Mouse (Mus musculus): Measurements from ENCODE around the gene Apoc3. TPM values are rescaled to one million over a fixed set of nuclear protein-coding genes. Genes with fewer than 3 reads are reported as not detected.

Gene Apoc3
- total and polyA plus RNA-seq, 3 experiments: not detected

DNA sequence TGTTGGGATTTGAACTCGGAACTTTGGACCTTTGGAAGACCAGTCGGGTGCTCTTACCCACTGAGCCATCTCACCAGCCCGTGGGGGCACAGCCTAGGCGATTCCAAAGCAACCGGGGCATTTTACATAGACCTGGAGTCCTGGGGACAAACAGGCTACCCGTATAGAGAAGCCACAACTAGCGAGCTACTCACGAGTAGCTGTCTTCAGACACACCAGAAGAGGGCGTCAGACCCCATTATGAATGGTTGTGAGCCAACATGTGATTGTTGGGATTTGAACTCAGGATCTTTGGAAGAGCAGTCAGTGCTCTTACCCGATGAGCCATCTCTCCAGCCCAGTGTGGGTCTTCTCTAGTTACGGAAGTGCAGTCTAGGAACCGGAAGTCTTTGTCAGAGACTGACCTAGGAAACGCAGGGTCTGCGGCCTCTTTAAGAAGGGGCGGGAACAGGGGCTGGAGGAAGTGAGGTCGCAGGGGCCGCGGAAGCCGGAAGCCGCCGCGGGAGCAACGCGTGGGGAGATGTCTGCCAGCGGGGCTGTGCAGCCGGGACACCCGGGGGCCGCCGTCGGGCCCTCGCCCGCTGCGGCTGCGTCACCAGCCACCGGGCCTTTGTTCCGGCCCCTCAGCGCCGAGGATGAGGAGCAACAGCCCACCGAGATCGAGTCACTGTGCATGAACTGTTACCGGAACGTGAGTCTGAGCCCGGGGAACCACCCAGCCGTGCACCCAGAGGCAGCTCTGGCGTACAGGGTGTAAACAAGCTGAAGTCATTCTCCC, 37.4 kb upstream of the Apoc3 start, which contains the start of gene Zpr1 (continued):
- peak; percentile 61; the same call in 1 of the 2 replicates for TF ChIP-seq TCF12 (IDR thresholded peaks at IDR 0.05; ENCODE audit: low read depth, low read length)
- TF ChIP-seq ETS1 (IDR thresholded peaks at IDR 0.05; ENCODE audit: low read depth, low read length): no peak
- no peak for TF ChIP-seq ZMIZ1 (IDR thresholded peaks at IDR 0.05; ENCODE audit: low read depth, low read length)
- no peak; the same call in 1 of the 2 replicates for TF ChIP-seq MAZ (IDR thresholded peaks at IDR 0.05; ENCODE audit: low read depth, low read length)

DNA sequence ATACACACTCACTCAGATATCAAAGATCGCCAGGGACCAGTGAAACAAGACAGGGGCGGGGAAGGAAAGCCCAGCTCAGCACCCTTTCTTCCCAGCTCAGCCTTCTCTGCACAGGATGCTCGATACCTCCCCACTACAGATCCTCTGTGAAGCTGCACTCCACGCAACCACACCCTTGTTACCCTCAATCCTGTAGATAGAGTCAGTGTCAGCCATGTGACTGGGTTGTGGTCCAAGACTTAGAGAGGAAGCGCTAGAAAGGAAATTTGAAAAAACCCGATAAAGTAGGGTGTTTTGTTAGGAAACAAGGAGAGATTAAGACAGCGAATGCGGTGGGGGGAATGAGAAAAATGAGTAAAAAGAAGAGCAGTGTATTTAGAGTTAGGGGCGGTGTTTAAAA, 36.6 kb upstream of the Apoc3 start:
- no peaks in the 10 kb centered on the region for H3K27me3 ChIP-seq (ENCODE audit: control insufficient read depth in 1 of 2, insufficient read depth in 2 of 2, low read length in 2 of 2)
- peaks cover 27% of the 10 kb centered on the region for H3K79me2 ChIP-seq (ENCODE audit: control insufficient read depth, insufficient read depth, low read length, poor library complexity)
- peak; percentile 88 for DNase-seq (ENCODE audit: low read depth, low spot score)
- H3K9ac ChIP-seq (ENCODE audit: control insufficient read depth, low read depth, low read length, poor library complexity, severe bottlenecking): peak overlapping the region; percentile 67
- peak overlapping the region; percentile 88 for H3K27ac ChIP-seq (ENCODE audit: control insufficient read depth, low read depth, low read length)
- H3K4me1 ChIP-seq (ENCODE audit: control insufficient read depth in 1 of 2, insufficient read depth in 2 of 2, low read length in 2 of 2): peaks cover 5 to 14% of the 10 kb centered on the region in 2 experiments; a peak in 3 of 4 replicates
- peaks cover 10 to 19% of the 10 kb centered on the region in 2 experiments for H3K36me3 ChIP-seq (ENCODE audit: control insufficient read depth in 1 of 2, insufficient read depth in 2 of 2, low read length in 2 of 2)
- H3K9me3 ChIP-seq (replicated peaks; ENCODE audit: insufficient read depth, low read length): no peaks in the 10 kb centered on the region
- H3K4me3 ChIP-seq (ENCODE audit: control insufficient read depth in 1 of 2, insufficient read depth in 1 of 2, low read depth in 2 of 2, low read length in 2 of 2): peak overlapping the region; percentile 79 to 89
- TF ChIP-seq MXI1 (IDR thresholded peaks at IDR 0.05; ENCODE audit: low read depth, low read length) (peak; percentile 93), MAFK (IDR thresholded peaks at IDR 0.05; ENCODE audit: borderline replicate concordance, low read depth, low read length) (no peak), GATA1 (IDR thresholded peaks at IDR 0.05; ENCODE audit: low read depth, low read length) (peak; percentile 73), POLR2AphosphoS5 (IDR thresholded peaks at IDR 0.05; ENCODE audit: borderline replicate concordance, low read depth, low read length) (no peak), TCF12 (IDR thresholded peaks at IDR 0.05; ENCODE audit: low read depth, low read length) (peak; percentile 70), HCFC1 (IDR thresholded peaks at IDR 0.05; ENCODE audit: low read depth, low read length) (peak; percentile 66), CHD1 (IDR thresholded peaks at IDR 0.05; ENCODE audit: low read depth, low read length) (no peak), ETS1 (IDR thresholded peaks at IDR 0.05; ENCODE audit: low read depth, low read length) (peak; percentile 78), JUND (IDR thresholded peaks at IDR 0.05; ENCODE audit: low read depth, low read length) (no peak), SMC3 (IDR thresholded peaks at IDR 0.05; ENCODE audit: low read depth, low read length) (no peak), ZMIZ1 (IDR thresholded peaks at IDR 0.05; ENCODE audit: low read depth, low read length) (no peak), BHLHE40 (IDR thresholded peaks at IDR 0.05; ENCODE audit: borderline replicate concordance, low read depth, low read length) (peak; percentile 59; the same call in 1 of the 2 replicates), UBTF (IDR thresholded peaks at IDR 0.05; ENCODE audit: borderline replicate concordance, insufficient read depth, low read depth, low read length) (no peak), POLR2A (IDR thresholded peaks at IDR 0.05; ENCODE audit: control insufficient read depth in 1 of 2, insufficient read depth in 1 of 2, low read depth in 1 of 2, low read length in 2 of 2, poor library complexity in 1 of 2) (no peak; a peak in 1 of 4 replicates), CHD2 (IDR thresholded peaks at IDR 0.05; ENCODE audit: low read length) (no peak), ZNF384 (IDR thresholded peaks at IDR 0.05; ENCODE audit: low read depth, low read length) (peak; percentile 56; the same call in 1 of the 2 replicates), TBP (IDR thresholded peaks at IDR 0.05; ENCODE audit: low read depth, low read length) (peak; percentile 58; the same call in 1 of the 2 replicates), MAZ (IDR thresholded peaks at IDR 0.05; ENCODE audit: low read depth, low read length) (no peak), KAT2A (conservative IDR thresholded peaks at IDR 0.05; ENCODE audit: low read depth, low read length) (no peak), CTCF (IDR thresholded peaks at IDR 0.05 in 2 of 3, conservative IDR thresholded peaks at IDR 0.05 in 1 of 3; ENCODE audit: control insufficient read depth in 1 of 3, insufficient read depth in 1 of 3, low read depth in 2 of 3, low read length in 3 of 3, poor library complexity in 1 of 3, severe bottlenecking in 1 of 3) (no peak), MEF2A (IDR thresholded peaks at IDR 0.05; ENCODE audit: extremely low read depth, insufficient replicate concordance, low read depth, low read length, poor library complexity, severe bottlenecking) (no peak), MYB (IDR thresholded peaks at IDR 0.05; ENCODE audit: low read depth, low read length) (no peak), NRF1 (IDR thresholded peaks at IDR 0.05; ENCODE audit: insufficient read depth, low read depth, low read length, poor library complexity, severe bottlenecking) (no peak), MAX (IDR thresholded peaks at IDR 0.05; ENCODE audit: low read length) (peak; percentile 86), SIN3A (IDR thresholded peaks at IDR 0.05; ENCODE audit: low read length) (peak; percentile 76), RCOR1 (IDR thresholded peaks at IDR 0.05; ENCODE audit: low read depth, low read length) (peak; percentile 83), ZKSCAN1 (IDR thresholded peaks at IDR 0.05; ENCODE audit: low read depth, low read length) (no peak), USF1 (IDR thresholded peaks at IDR 0.05; ENCODE audit: low read depth, low read length) (peak; percentile 91), E2F4 (IDR thresholded peaks at IDR 0.05; ENCODE audit: borderline replicate concordance, low read depth, low read length) (no peak), ZC3H11A (IDR thresholded peaks at IDR 0.05; ENCODE audit: low read depth, low read length) (no peak), POLR2AphosphoS2 (IDR thresholded peaks at IDR 0.05; ENCODE audit: low read length) (no peak), USF2 (IDR thresholded peaks at IDR 0.05; ENCODE audit: borderline replicate concordance in 1 of 2, insufficient read depth in 1 of 2, low read depth in 1 of 2, low read length in 2 of 2) (peak in 1 of 2 experiments; percentile 58; a peak in 1 of 4 replicates)
